23 mouse cellular contexts compared by ENCODE assay signal in genomic region chr5:150583181-150583580, GRCm38 (mm10). TPM values are rescaled to one million over a fixed set of nuclear protein-coding genes. Genes with fewer than 3 reads are reported as not detected.
A peak's percentile ranks its signal among the peaks of the same experiment; 100 is the strongest.
DNase-seq lines count a peak whose midpoint lies in the region; ATAC-seq and TF ChIP-seq lines count a peak whose summit lies in the region.
"Had no signal": no experiment of that assay in that cellular context is flagged by ENCODE, and none has a peak within 500 bp of the region (broad histone marks: within the 10 kb centered on the region; RNA-seq: fewer than 3 reads in every experiment).

No protein-coding gene starts in this region.

- H3K9ac ChIP-seq in intestine, embryonic 16.5 days (ENCODE audit: low read depth, low read length): no peak overlapping the region
- H3K9ac ChIP-seq in intestine, embryonic 15.5 days: no peak overlapping the region
- H3K9ac ChIP-seq in CH12.LX (ENCODE audit: insufficient read depth, low read depth): no peak overlapping the region
- no peak overlapping the region for H3K9ac ChIP-seq in intestine, postnatal 0 days (ENCODE audit: low read depth, low read length)
- H3K9ac ChIP-seq: embryonic facial prominence, embryonic 13.5 days; forebrain, embryonic 15.5 days; hindbrain, embryonic 14.5 days; limb, embryonic 15.5 days; midbrain, embryonic 12.5 days; stomach, embryonic 15.5 days had no signal

- H3K4me2 ChIP-seq in intestine, embryonic 16.5 days (ENCODE audit: low read depth, low read length): no peak overlapping the region
- no peak overlapping the region for H3K4me2 ChIP-seq in intestine, embryonic 15.5 days (replicated peaks)
- no peak overlapping the region for H3K4me2 ChIP-seq in CH12.LX (ENCODE audit: insufficient read depth, low read depth, poor library complexity, severe bottlenecking)
- H3K4me2 ChIP-seq in intestine, postnatal 0 days (replicated peaks; ENCODE audit: low read depth): no peak overlapping the region
- H3K4me2 ChIP-seq: embryonic facial prominence, embryonic 13.5 days; forebrain, embryonic 15.5 days; heart, embryonic 11.5 days; hindbrain, embryonic 14.5 days; limb, embryonic 15.5 days; midbrain, embryonic 12.5 days; stomach, embryonic 15.5 days had no signal

- in situ Hi-C loops in CH12.LX (cut with MboI; ENCODE audit: low pct_ligation_motif_present, low pct_unique_long_range_greater_than_20kb, low sequenced_read_pairs): no loop called here

- 73% methylated on average over 5 of the region's 5 CpGs for WGBS in intestine, embryonic 16.5 days
- 71% methylated on average over 5 of the region's 5 CpGs for WGBS in intestine, embryonic 15.5 days
- WGBS in intestine, postnatal 0 days: 64% methylated on average over 5 of the region's 5 CpGs

- H3K36me3 ChIP-seq in intestine, embryonic 16.5 days (ENCODE audit: control insufficient read depth, insufficient read depth, low read length): no peaks in the 10 kb centered on the region
- H3K36me3 ChIP-seq in intestine, embryonic 15.5 days: no peaks in the 10 kb centered on the region
- H3K36me3 ChIP-seq in CH12.LX (replicated peaks in 1 of 2; ENCODE audit: control insufficient read depth in 1 of 2, insufficient read depth in 1 of 2, low read length in 1 of 2): peaks cover 0 to 17% of the 10 kb centered on the region in 2 experiments
- H3K36me3 ChIP-seq in intestine, postnatal 0 days (ENCODE audit: control insufficient read depth, insufficient read depth): no peaks in the 10 kb centered on the region
- H3K36me3 ChIP-seq: embryonic facial prominence, embryonic 13.5 days; forebrain, embryonic 10.5 days; forebrain, embryonic 15.5 days; limb, embryonic 10.5 days; limb, embryonic 15.5 days; midbrain, embryonic 12.5 days; stomach, embryonic 15.5 days had no signal

- DNase-seq in CH12.LX (ENCODE audit: extremely low read depth): no peak
- DNase-seq in cerebellum, adult 18-20 months: no peak
- DNase-seq in left cerebral cortex, postnatal 36 days (ENCODE audit: low spot score in 2 of 2): no peak
- DNase-seq: cerebellum, adult 11 months; kidney, postnatal 4 days; layer of hippocampus, postnatal 36 days; lung, adult 2 months; right cerebral cortex, postnatal 25 days; thymus, adult 2 months had no signal

- no peak for TF ChIP-seq POLR2A in CH12.LX (IDR thresholded peaks at IDR 0.05; ENCODE audit: low read depth, low read length)

- H3K9me3 ChIP-seq in intestine, embryonic 16.5 days (ENCODE audit: control insufficient read depth, low read length): no peaks in the 10 kb centered on the region
- no peaks in the 10 kb centered on the region for H3K9me3 ChIP-seq in intestine, embryonic 15.5 days
- H3K9me3 ChIP-seq in CH12.LX (replicated peaks; ENCODE audit: low read length): no peaks in the 10 kb centered on the region
- no peaks in the 10 kb centered on the region for H3K9me3 ChIP-seq in intestine, postnatal 0 days (ENCODE audit: control insufficient read depth)
- H3K9me3 ChIP-seq: embryonic facial prominence, embryonic 13.5 days; forebrain, embryonic 10.5 days; forebrain, embryonic 15.5 days; limb, embryonic 10.5 days; limb, embryonic 15.5 days; midbrain, embryonic 12.5 days; stomach, embryonic 15.5 days had no signal

- no peak for TF ChIP-seq EP300 in CH12.LX (IDR thresholded peaks at IDR 0.05; ENCODE audit: low read length)

- 0 out of 2 replicates have a peak, but pooled peaks have one; percentile 31 for ATAC-seq in intestine, embryonic 16.5 days
- ATAC-seq in intestine, embryonic 15.5 days: no peak
- peak; percentile 23; the same call in 1 of the 2 replicates for ATAC-seq in intestine, postnatal 0 days
- peak; percentile 50 for ATAC-seq in megakaryocyte-erythroid progenitor cell, adult 5-6 weeks (replicated peaks; ENCODE audit: low FRiP score, low TSS enrichment, poor library complexity, severe bottlenecking)
- ATAC-seq: forebrain, embryonic 15.5 days had no signal

- peaks cover 6% of the 10 kb centered on the region for H3K4me1 ChIP-seq in intestine, embryonic 16.5 days (ENCODE audit: control insufficient read depth, insufficient read depth, low read length)
- H3K4me1 ChIP-seq in intestine, embryonic 15.5 days (replicated peaks): no peaks in the 10 kb centered on the region
- H3K4me1 ChIP-seq in CH12.LX (ENCODE audit: control insufficient read depth in 1 of 2, insufficient read depth in 2 of 2): peaks cover 13 to 16% of the 10 kb centered on the region in 2 experiments
- 0 out of 2 replicates have a peak, but pooled peaks cover 4% of the 10 kb centered on the region for H3K4me1 ChIP-seq in intestine, postnatal 0 days (replicated peaks; ENCODE audit: control insufficient read depth, insufficient read depth, low read length)
- H3K4me1 ChIP-seq: forebrain, embryonic 10.5 days; forebrain, embryonic 15.5 days; limb, embryonic 15.5 days; midbrain, embryonic 12.5 days; stomach, embryonic 15.5 days had no signal

- H3K27ac ChIP-seq in intestine, embryonic 16.5 days (ENCODE audit: low read length): no peak overlapping the region
- H3K27ac ChIP-seq in intestine, embryonic 15.5 days: no peak overlapping the region
- 0 out of 2 replicates have a peak overlapping the region, but pooled peaks have one; percentile 13 for H3K27ac ChIP-seq in CH12.LX (ENCODE audit: insufficient read depth, low read depth)
- H3K27ac ChIP-seq in intestine, postnatal 0 days (ENCODE audit: low read depth, low read length): no peak overlapping the region
- H3K27ac ChIP-seq: embryonic facial prominence, embryonic 13.5 days; forebrain, embryonic 10.5 days; forebrain, embryonic 15.5 days; hindbrain, embryonic 14.5 days; kidney, postnatal 0 days; limb, embryonic 10.5 days; limb, embryonic 15.5 days; midbrain, embryonic 12.5 days; stomach, embryonic 15.5 days had no signal

- no peaks in the 10 kb centered on the region for H3K79me2 ChIP-seq in CH12.LX (replicated peaks; ENCODE audit: control insufficient read depth, extremely low read depth, insufficient read depth, poor library complexity, severe bottlenecking)

- no peak overlapping the region for H3K4me3 ChIP-seq in intestine, embryonic 16.5 days (ENCODE audit: low read length)
- H3K4me3 ChIP-seq in intestine, embryonic 15.5 days (replicated peaks): no peak overlapping the region
- no peak overlapping the region for H3K4me3 ChIP-seq in CH12.LX (replicated peaks in 1 of 3; ENCODE audit: low read depth in 2 of 3, low read length in 2 of 3, poor library complexity in 1 of 3)
- H3K4me3 ChIP-seq in intestine, postnatal 0 days (ENCODE audit: low read depth, low read length): no peak overlapping the region
- H3K4me3 ChIP-seq: embryonic facial prominence, embryonic 13.5 days; forebrain, embryonic 10.5 days; forebrain, embryonic 15.5 days; limb, embryonic 10.5 days; limb, embryonic 15.5 days; midbrain, embryonic 12.5 days; stomach, embryonic 15.5 days had no signal

- dilution Hi-C loops in CH12.LX (cut with MboI; ENCODE audit: extremely low pct_ligation_motif_present, extremely low pct_unique_long_range_greater_than_20kb, low sequenced_read_pairs): no loop called here

- intact Hi-C loops in left cerebral cortex, postnatal 36 days (cut with DNase I): no loop called here

- H3K27me3 ChIP-seq in intestine, embryonic 16.5 days (replicated peaks; ENCODE audit: control insufficient read depth, insufficient read depth, low read length): no peaks in the 10 kb centered on the region
- H3K27me3 ChIP-seq in intestine, embryonic 15.5 days (replicated peaks): no peaks in the 10 kb centered on the region
- no peaks in the 10 kb centered on the region for H3K27me3 ChIP-seq in CH12.LX (replicated peaks)
- no peaks in the 10 kb centered on the region for H3K27me3 ChIP-seq in intestine, postnatal 0 days (replicated peaks; ENCODE audit: control insufficient read depth, insufficient read depth, low read length)
- H3K27me3 ChIP-seq: embryonic facial prominence, embryonic 13.5 days; forebrain, embryonic 15.5 days; limb, embryonic 15.5 days; midbrain, embryonic 12.5 days; stomach, embryonic 15.5 days had no signal

- no peak for TF ChIP-seq CTCF in CH12.LX (conservative IDR thresholded peaks at IDR 0.05 in 1 of 2, IDR thresholded peaks at IDR 0.05 in 1 of 2; ENCODE audit: low read depth in 2 of 2, low read length in 2 of 2)
- TF ChIP-seq CTCF in intestine, postnatal 0 days (IDR thresholded peaks at IDR 0.05; ENCODE audit: low read depth): no peak

- no peak for TF ChIP-seq RAD21 in CH12.LX (IDR thresholded peaks at IDR 0.05; ENCODE audit: low read depth, low read length)

TF ChIP-seq in CH12.LX, 34 proteins besides CTCF, POLR2A, EP300 and RAD21:
- TF ChIP-seq HCFC1 (IDR thresholded peaks at IDR 0.05; ENCODE audit: low read depth, low read length) (no peak), CHD1 (IDR thresholded peaks at IDR 0.05; ENCODE audit: low read depth, low read length) (no peak), ELF1 (IDR thresholded peaks at IDR 0.05; ENCODE audit: low read depth, low read length) (no peak), TBP (conservative IDR thresholded peaks at IDR 0.05; ENCODE audit: low read depth, low read length) (no peak), MEF2A (IDR thresholded peaks at IDR 0.05; ENCODE audit: borderline replicate concordance, low read depth, low read length) (no peak), USF1 (IDR thresholded peaks at IDR 0.05; ENCODE audit: low read depth, low read length) (no peak), GABPA (IDR thresholded peaks at IDR 0.05; ENCODE audit: insufficient replicate concordance, low read depth, low read length) (no peak), ETS1 (conservative IDR thresholded peaks at IDR 0.05; ENCODE audit: low read depth, low read length) (no peak), USF2 (conservative IDR thresholded peaks at IDR 0.05; ENCODE audit: low read depth, low read length) (no peak), NELFE (IDR thresholded peaks at IDR 0.05; ENCODE audit: low read depth, low read length) (no peak), TCF12 (IDR thresholded peaks at IDR 0.05; ENCODE audit: low read depth, low read length) (no peak), MAX (IDR thresholded peaks at IDR 0.05; ENCODE audit: low read length) (no peak)

RNA-seq across cellular contexts. Expression of gene N4bp2l1, which starts 13.8 kb away (rescaled TPM):
- 5.7 and 6.2 TPM in 2 replicates for polyA plus RNA-seq in intestine, embryonic 16.5 days (2015; fragmentation: Nextera tagmentation; extraction: Ambion mirVana)
- polyA plus RNA-seq in intestine, embryonic 15.5 days (2015; fragmentation: Nextera tagmentation; extraction: Ambion mirVana): 4.6 and 4.9 TPM in 2 replicates
- total RNA-seq in CH12.LX (2012; rRNA removed) (6.5 and 10.2 TPM in 2 replicates), CH12.LX (2014; rRNA removed) (8.9 and 9.5 TPM in 2 replicates)
- 16.4 and 18.6 TPM in 2 replicates for polyA plus RNA-seq in CH12.LX (2012; ENCODE audit: insufficient read length, low read depth)
- polyA plus RNA-seq in intestine, postnatal 0 days (2015; fragmentation: Nextera tagmentation; extraction: Ambion mirVana): 21.1 and 21.3 TPM in 2 replicates
- total RNA-seq in megakaryocyte-erythroid progenitor cell, adult 5-6 weeks (2014; fragmentation: Nextera tagmentation): 24.2 and 28.8 TPM in 2 replicates
- 16.4 and 23.7 TPM in 2 replicates for total RNA-seq in megakaryocyte-erythroid progenitor cell, adult 5-6 weeks (2017)
- 10 to 100 TPM; 48.3 to 64.8 TPM for total RNA-seq in left cerebral cortex, postnatal 36 days (2021)
